Mouse (Mus musculus) CH12.LX (cell line): Measurements from ENCODE around the gene Zc2hc1b. TPM values are rescaled to one million over a fixed set of nuclear protein-coding genes. Genes with fewer than 3 reads are reported as not detected.

Experiments
- DNase-seq: peaks from one replicate; pipeline ENCODE4 v3.0.0-alpha.2; 2013; ENCODE audit errors: extremely low read depth
- H3K27ac ChIP-seq: 2 replicates; pipeline ENCODE4 v1.5.1; 2012; ENCODE audit warnings: low read depth, mild to moderate bottlenecking, control low read depth, moderate library complexity; ENCODE audit not compliant: insufficient read depth
- H3K27me3 ChIP-seq: replicated peaks from 2 replicates; pipeline ENCODE3; 2012; ENCODE audit warnings: inconsistent platforms
- H3K36me3 ChIP-seq, 2 experiments: replicated peaks in 1 of 2; 2 replicates each; pipeline versions ENCODE3 to v1.6.1; 2012; ENCODE audit warnings: inconsistent platforms in 1 of 2, low read length in 1 of 2, mild to moderate bottlenecking in 1 of 2, mixed read lengths in 1 of 2, moderate library complexity in 1 of 2; ENCODE audit not compliant: control insufficient read depth in 1 of 2, insufficient read depth in 1 of 2
- H3K4me1 ChIP-seq, 2 experiments: 2 replicates each; pipeline ENCODE4 v1.6.1; 2012; ENCODE audit warnings: inconsistent platforms in 1 of 2, moderate library complexity in 1 of 2; ENCODE audit not compliant: insufficient read depth in 2 of 2, control insufficient read depth in 1 of 2
- H3K4me2 ChIP-seq: 2 replicates; pipeline ENCODE4 v1.6.1; 2012; ENCODE audit warnings: low read depth, mild to moderate bottlenecking, control low read depth; ENCODE audit not compliant: poor library complexity, insufficient read depth, severe bottlenecking
- H3K4me3 ChIP-seq, 3 experiments: fragments of 150-350 bp in 1 of 3; sonication (generic) in 1 of 3; replicated peaks in 1 of 3; 2 replicates each; pipeline versions ENCODE3 to v1.5.1; 2011 to 2012; ENCODE audit warnings: low read depth in 2 of 3, low read length in 2 of 3, mild to moderate bottlenecking in 2 of 3, moderate library complexity in 2 of 3, control low read depth in 1 of 3, improper control_type of control experiment in 1 of 3, inconsistent platforms in 1 of 3, mixed read lengths in 1 of 3; ENCODE audit not compliant: poor library complexity in 1 of 3
- H3K79me2 ChIP-seq: replicated peaks from 2 replicates; pipeline ENCODE4 v1.6.1; 2012; ENCODE audit warnings: mild to moderate bottlenecking, moderate library complexity; ENCODE audit not compliant: control insufficient read depth, poor library complexity, insufficient read depth, severe bottlenecking; ENCODE audit errors: extremely low read depth
- H3K9ac ChIP-seq: 2 replicates; pipeline ENCODE4 v1.6.1; 2012; ENCODE audit warnings: low read depth, mild to moderate bottlenecking, control low read depth, moderate library complexity; ENCODE audit not compliant: insufficient read depth
- H3K9me3 ChIP-seq: replicated peaks from 2 replicates; pipeline ENCODE3; 2012; ENCODE audit warnings: low read length, inconsistent platforms, mixed read lengths
- BHLHE40 ChIP-seq: IDR thresholded peaks from 2 replicates; pipeline ENCODE4 v1.6.1; 2011; ENCODE audit warnings: mild to moderate bottlenecking, low read depth, low read length, improper control_type of control experiment
- CHD1 ChIP-seq: IDR thresholded peaks from 2 replicates; pipeline ENCODE4 v1.6.1; 2012; ENCODE audit warnings: low read depth, low read length, improper control_type of control experiment, inconsistent platforms
- CHD2 ChIP-seq: IDR thresholded peaks from 2 replicates; pipeline ENCODE4 v1.6.1; 2011; ENCODE audit warnings: low read length, improper control_type of control experiment
- E2F4 ChIP-seq: IDR thresholded peaks from 2 replicates; pipeline ENCODE4 v1.6.1; 2011; ENCODE audit warnings: low read depth, low read length, improper control_type of control experiment; ENCODE audit not compliant: insufficient replicate concordance
- EP300 ChIP-seq: IDR thresholded peaks from 2 replicates; pipeline ENCODE4 v1.6.1; 2011; ENCODE audit warnings: low read length, improper control_type of control experiment
- ETS1 ChIP-seq: conservative IDR thresholded peaks from 2 replicates; pipeline ENCODE4 v1.6.1; 2012; ENCODE audit warnings: low read depth, mild to moderate bottlenecking, inconsistent platforms, low read length, improper control_type of control experiment, moderate library complexity
- GABPA ChIP-seq: IDR thresholded peaks from 2 replicates; pipeline ENCODE4 v1.6.1; 2012; ENCODE audit warnings: low read depth, low read length, improper control_type of control experiment, inconsistent platforms; ENCODE audit not compliant: insufficient replicate concordance
- HCFC1 ChIP-seq: IDR thresholded peaks from 2 replicates; pipeline ENCODE4 v1.6.1; 2012; ENCODE audit warnings: low read depth, mild to moderate bottlenecking, inconsistent platforms, low read length, improper control_type of control experiment
- IRF4 ChIP-seq: IDR thresholded peaks from 2 replicates; pipeline ENCODE4 v1.6.1; 2014; ENCODE audit warnings: low read depth, mild to moderate bottlenecking, inconsistent platforms, low read length, improper control_type of control experiment
- JUN ChIP-seq: IDR thresholded peaks from 2 replicates; pipeline ENCODE4 v1.6.1; 2011; ENCODE audit warnings: low read depth, mild to moderate bottlenecking, low read length, improper control_type of control experiment, moderate library complexity; ENCODE audit not compliant: insufficient read depth
- MAFK ChIP-seq: IDR thresholded peaks from 2 replicates; pipeline ENCODE4 v1.6.1; 2011; ENCODE audit warnings: low read length, improper control_type of control experiment; ENCODE audit not compliant: insufficient replicate concordance
- MAX ChIP-seq: IDR thresholded peaks from 2 replicates; pipeline ENCODE4 v1.6.1; 2011; ENCODE audit warnings: low read length, improper control_type of control experiment
- MAZ ChIP-seq: IDR thresholded peaks from 2 replicates; pipeline ENCODE4 v1.6.1; 2012; ENCODE audit warnings: low read depth, mild to moderate bottlenecking, inconsistent platforms, low read length, improper control_type of control experiment, moderate library complexity
- MYC ChIP-seq: IDR thresholded peaks from 2 replicates; pipeline ENCODE4 v1.6.1; 2011; ENCODE audit warnings: low read depth, mild to moderate bottlenecking, improper control_type of control experiment, low read length
- NRF1 ChIP-seq: IDR thresholded peaks from 2 replicates; pipeline ENCODE4 v1.6.1; 2014; ENCODE audit warnings: low read depth, mild to moderate bottlenecking, inconsistent platforms, low read length, improper control_type of control experiment, moderate library complexity
- PAX5 ChIP-seq: IDR thresholded peaks from 2 replicates; pipeline ENCODE4 v1.6.1; 2012; ENCODE audit warnings: low read length, inconsistent platforms, mixed read lengths
- POLR2A ChIP-seq: IDR thresholded peaks from 2 replicates; pipeline ENCODE4 v1.6.1; 2011; ENCODE audit warnings: low read depth, mild to moderate bottlenecking, improper control_type of control experiment, low read length
- RAD21 ChIP-seq: IDR thresholded peaks from 2 replicates; pipeline ENCODE4 v1.6.1; 2011; ENCODE audit warnings: low read depth, mild to moderate bottlenecking, low read length, improper control_type of control experiment, moderate library complexity
- TCF12 ChIP-seq: IDR thresholded peaks from 2 replicates; pipeline ENCODE4 v1.6.1; 2014; ENCODE audit warnings: low read depth, mild to moderate bottlenecking, inconsistent platforms, low read length, improper control_type of control experiment
- UBTF ChIP-seq: IDR thresholded peaks from 2 replicates; pipeline ENCODE4 v1.6.1; 2012; ENCODE audit warnings: low read depth, mild to moderate bottlenecking, inconsistent platforms, low read length, improper control_type of control experiment, moderate library complexity
- USF1 ChIP-seq: IDR thresholded peaks from 2 replicates; pipeline ENCODE4 v1.6.1; 2014; ENCODE audit warnings: low read depth, mild to moderate bottlenecking, inconsistent platforms, low read length, improper control_type of control experiment
- USF2 ChIP-seq: conservative IDR thresholded peaks from 2 replicates; pipeline ENCODE4 v1.6.1; 2011; ENCODE audit warnings: low read depth, low read length, improper control_type of control experiment
- ZC3H11A ChIP-seq: IDR thresholded peaks from 2 replicates; pipeline ENCODE4 v1.6.1; 2012; ENCODE audit warnings: low read depth, mild to moderate bottlenecking, inconsistent platforms, low read length, improper control_type of control experiment
- ZKSCAN1 ChIP-seq: IDR thresholded peaks from 2 replicates; pipeline ENCODE4 v1.6.1; 2012; ENCODE audit warnings: low read depth, inconsistent platforms, low read length, improper control_type of control experiment, borderline replicate concordance
- ZMIZ1 ChIP-seq: IDR thresholded peaks from 2 replicates; pipeline ENCODE4 v1.6.1; 2012; ENCODE audit warnings: low read depth, mild to moderate bottlenecking, inconsistent platforms, low read length, improper control_type of control experiment
- dilution Hi-C: fragments of 300-500 bp; cut with MboI; formaldehyde crosslinking; loops from 2 replicates; pipeline ENCODE4 v1.14.3; 2020; ENCODE audit warnings: low sequenced_read_pairs; ENCODE audit not compliant: extremely low pct_unique_long_range_greater_than_20kb, extremely low pct_ligation_motif_present
- in situ Hi-C: fragments of 300-500 bp; cut with MboI; formaldehyde crosslinking; loops from 3 replicates; pipeline ENCODE4 v1.14.3; 2019; ENCODE audit warnings: low sequenced_read_pairs, low pct_ligation_motif_present, low pct_unique_long_range_greater_than_20kb, mixed read lengths
- polyA plus RNA-seq: library from polyadenylated mRNA; unstranded; fragments of >175 nt; gene quantifications from 2 replicates; pipeline ENCODE4 v1.2.1, GENCODE M21; 2012; ENCODE audit warnings: low read depth; ENCODE audit not compliant: insufficient read length
- total RNA-seq, 2 experiments: library from RNA; depleted of rRNA; stranded (reverse); fragments of 300-350 nt in 1 of 2; fragments of >200 nt in 1 of 2; gene quantifications; 2 replicates each; pipeline ENCODE4 v1.2.3; 2012 to 2014

The Zc2hc1b gene
- total and polyA plus RNA-seq, 3 experiments: not detected

- Histone ChIP-seq H3K27me3 (no peaks in the 10 kb centered on the region), H3K79me2 (no peaks in the 10 kb centered on the region), H3K4me2 (no peak overlapping the region), H3K9me3 (no peaks in the 10 kb centered on the region), H3K9ac (no peak overlapping the region), H3K36me3 (no peaks in the 10 kb centered on the region), H3K4me1 (peaks cover 0 to 11% of the 10 kb centered on the region in 2 experiments; a peak in 3 of 4 replicates), H3K27ac (no peak overlapping the region), H3K4me3 (no peak overlapping the region)
- in situ Hi-C loops: no loop called here
- dilution Hi-C loops: no loop called here
- no peak for TF ChIP-seq TCF12
- no peak for TF ChIP-seq BHLHE40
- TF ChIP-seq E2F4: no peak
- TF ChIP-seq MYC: no peak
- no peak for TF ChIP-seq ZKSCAN1
- TF ChIP-seq CHD2: no peak
- TF ChIP-seq HCFC1: no peak
- TF ChIP-seq EP300: no peak
- TF ChIP-seq GABPA: no peak
- no peak for TF ChIP-seq RAD21
- no peak for TF ChIP-seq NRF1
- no peak for TF ChIP-seq JUN
- no peak for TF ChIP-seq MAZ
- DNase-seq: no peak
Measured at GRCm38 (mm10) chr10:13109781-13110180, 68.0 kb downstream of the Zc2hc1b start.

- in situ Hi-C loops: no loop called here
- no peak overlapping the region for H3K4me2 ChIP-seq
- DNase-seq: no peak
- no peaks in the 10 kb centered on the region for H3K79me2 ChIP-seq
- H3K36me3 ChIP-seq: no peaks in the 10 kb centered on the region
- no peaks in the 10 kb centered on the region for H3K27me3 ChIP-seq
- H3K9me3 ChIP-seq: no peaks in the 10 kb centered on the region
- TF ChIP-seq TCF12: no peak
- TF ChIP-seq MAFK: no peak
- TF ChIP-seq USF2: no peak
- TF ChIP-seq CHD2: no peak
- TF ChIP-seq IRF4: no peak
- TF ChIP-seq HCFC1: no peak
- no peak for TF ChIP-seq RAD21
- TF ChIP-seq ZMIZ1: no peak
- TF ChIP-seq MAX: no peak
- TF ChIP-seq CHD1: no peak
- no peak for TF ChIP-seq NRF1
- TF ChIP-seq UBTF: no peak
- no peak for TF ChIP-seq PAX5
- no peak for TF ChIP-seq USF1
- TF ChIP-seq ETS1: no peak
- TF ChIP-seq ZC3H11A: no peak
- no peak for TF ChIP-seq ZKSCAN1
- TF ChIP-seq E2F4: no peak
- TF ChIP-seq JUN: no peak
- TF ChIP-seq POLR2A: no peak
- no peak overlapping the region for H3K9ac ChIP-seq
- dilution Hi-C loops: no loop called here
- peaks cover 0 to 14% of the 10 kb centered on the region in 2 experiments; a peak in 3 of 4 replicates for H3K4me1 ChIP-seq
- no peak overlapping the region for H3K4me3 ChIP-seq
- H3K27ac ChIP-seq: no peak overlapping the region
Measured at GRCm38 (mm10) chr10:13108847-13109246, 69.0 kb downstream of the Zc2hc1b start.
